Mouse (Mus musculus) liver (tissue): ENCODE results near the gene Zfp968.
"Not testable (repeated sequence)": the region's sequence is repeated elsewhere in the genome, so short reads cannot be mapped to it uniquely, and the experiment has no call there.

ENCODE experiments used
- DNase-seq: peaks from one replicate; pipeline ENCODE4 v3.0.0-alpha.2; 2020; ENCODE audit warnings: mixed read lengths

Gene Zfp968

GRCm38 (mm10) chr2:175372136-175372535 lies at the start of gene Zfp968:
Gene Zfp968 (plus strand): TSS chr2:175372436.
- not testable (repeated sequence) for DNase-seq

GRCm38 (mm10) chr2:175338097-175338496 lies 34.1 kb upstream of the Zfp968 start, which contains the start of gene Gm4631:
Gene Gm4631 (minus strand): TSS chr2:175338197.
- not testable (repeated sequence) for DNase-seq
